Mouse (Mus musculus) G1E (cell line): ENCODE results near the gene 1700037H04Rik.

Experiments
- CTCF ChIP-seq: IDR thresholded peaks from 2 replicates; pipeline ENCODE4 v1.5.1; 2012; ENCODE audit warnings: low read depth, low read length, inconsistent platforms, mixed read lengths
- GATA1 ChIP-seq: IDR thresholded peaks from 2 replicates; pipeline ENCODE4 v1.6.1; 2012; ENCODE audit warnings: borderline replicate concordance, low read length, inconsistent platforms, mixed read lengths

DNA sequence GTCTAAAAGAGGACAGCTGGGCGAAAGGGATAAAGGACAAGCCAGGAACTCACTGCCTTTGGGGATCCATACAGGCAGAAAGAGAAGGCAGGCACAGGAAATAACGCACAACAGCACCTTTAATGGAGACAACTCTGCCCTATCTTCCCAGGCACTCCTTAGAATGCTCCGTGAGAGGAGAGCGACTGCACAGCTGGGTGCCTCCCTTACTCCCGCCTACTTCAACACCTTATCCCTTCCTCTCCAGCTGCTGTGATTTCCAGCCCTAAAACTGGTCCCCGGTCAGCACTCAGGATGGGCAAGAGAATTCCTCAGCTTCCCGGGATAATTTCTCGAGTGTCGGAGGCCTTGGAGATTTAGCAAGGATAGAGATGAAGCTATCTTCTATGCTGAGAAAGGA is 11.1 kb upstream of the 1700037H04Rik start:
- no peak for TF ChIP-seq GATA1
- TF ChIP-seq CTCF: no peak
